Mouse (Mus musculus): ENCODE results near the gene Cnot6.

The Cnot6 gene

DNA sequence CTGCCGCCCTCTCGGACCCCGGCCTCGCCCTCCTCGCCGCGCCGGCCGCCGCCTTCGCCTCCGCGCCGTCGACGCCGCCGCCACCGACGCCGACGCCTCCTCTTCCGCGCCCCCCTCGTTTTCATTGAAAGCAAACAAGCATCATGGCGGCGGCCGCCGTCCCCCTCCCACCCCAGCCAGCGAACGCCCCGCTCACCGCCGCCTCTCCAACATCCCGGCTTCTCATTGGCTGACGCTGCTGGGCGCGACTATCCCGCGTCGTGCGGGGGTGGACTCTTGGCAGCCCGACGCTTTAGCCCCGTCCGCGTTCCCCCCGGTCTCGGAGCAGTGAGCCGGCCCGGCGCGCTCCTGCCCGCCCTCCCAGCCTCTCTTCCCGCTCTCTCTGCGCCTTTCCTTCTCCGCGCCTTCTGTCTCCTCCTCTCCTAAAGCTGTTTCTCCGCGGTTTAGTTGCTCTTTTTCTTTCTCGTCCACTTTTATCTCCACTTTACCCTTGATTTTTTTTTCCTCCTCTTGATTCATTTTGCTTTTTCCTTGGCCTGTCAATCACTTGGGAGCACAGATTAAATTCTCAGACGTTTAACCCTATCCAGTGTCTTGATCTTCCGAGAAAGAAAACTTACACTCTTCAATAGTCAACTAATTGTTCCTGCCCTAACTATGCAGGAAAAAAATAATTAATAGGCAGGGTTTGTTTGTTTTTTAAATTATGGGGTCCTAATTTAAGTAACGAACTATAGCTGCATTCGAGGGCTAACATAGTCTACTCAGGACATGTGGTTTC lies at the start of gene Cnot6:
Gene Cnot6 (minus strand): TSS at position 169 of the 781 bp plus-strand sequence.
- peak; percentile 90 for DNase-seq (ENCODE audit: low spot score)

DNA sequence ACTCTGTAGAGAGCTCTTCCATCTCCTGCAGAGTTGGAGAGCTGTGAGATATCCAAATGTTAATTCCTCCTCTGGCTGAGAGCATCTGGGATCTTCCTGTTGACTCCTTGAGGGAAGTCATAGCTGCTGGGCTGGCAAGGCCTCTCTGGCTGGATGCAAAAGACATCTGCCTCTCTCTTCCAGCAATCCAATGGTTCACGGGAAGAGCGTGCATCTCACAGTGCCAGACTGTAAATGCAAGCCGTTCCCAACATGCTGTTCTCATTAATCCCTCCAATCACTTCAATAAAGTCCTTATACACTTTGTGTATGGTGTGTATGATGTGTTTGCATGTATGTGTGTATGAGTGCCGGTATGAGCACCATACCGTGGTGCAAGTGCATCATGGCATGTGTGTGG lies 48.6 kb upstream of the Cnot6 start:
- DNase-seq (ENCODE audit: low spot score): no peak

DNA sequence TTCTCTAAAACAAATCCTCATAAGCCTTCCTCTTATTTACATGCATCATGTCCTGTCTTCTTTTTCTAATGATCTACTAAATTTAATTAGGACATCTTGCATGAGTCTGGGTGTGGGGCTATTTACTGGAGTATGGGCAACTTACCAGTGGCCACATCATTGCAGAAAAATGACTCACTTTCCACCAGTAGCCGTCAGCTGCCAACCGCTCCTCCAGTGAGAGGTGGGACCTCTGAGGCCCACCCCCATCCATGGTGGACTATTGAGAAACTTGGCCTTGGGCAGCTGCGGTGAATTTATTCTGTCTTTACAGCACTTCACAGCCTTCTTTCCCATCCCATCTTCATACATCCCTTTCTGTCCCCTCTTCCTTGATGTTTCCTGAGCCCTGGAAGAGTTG lies 45.6 kb upstream of the Cnot6 start:
- no peak for DNase-seq (ENCODE audit: low spot score)

DNA sequence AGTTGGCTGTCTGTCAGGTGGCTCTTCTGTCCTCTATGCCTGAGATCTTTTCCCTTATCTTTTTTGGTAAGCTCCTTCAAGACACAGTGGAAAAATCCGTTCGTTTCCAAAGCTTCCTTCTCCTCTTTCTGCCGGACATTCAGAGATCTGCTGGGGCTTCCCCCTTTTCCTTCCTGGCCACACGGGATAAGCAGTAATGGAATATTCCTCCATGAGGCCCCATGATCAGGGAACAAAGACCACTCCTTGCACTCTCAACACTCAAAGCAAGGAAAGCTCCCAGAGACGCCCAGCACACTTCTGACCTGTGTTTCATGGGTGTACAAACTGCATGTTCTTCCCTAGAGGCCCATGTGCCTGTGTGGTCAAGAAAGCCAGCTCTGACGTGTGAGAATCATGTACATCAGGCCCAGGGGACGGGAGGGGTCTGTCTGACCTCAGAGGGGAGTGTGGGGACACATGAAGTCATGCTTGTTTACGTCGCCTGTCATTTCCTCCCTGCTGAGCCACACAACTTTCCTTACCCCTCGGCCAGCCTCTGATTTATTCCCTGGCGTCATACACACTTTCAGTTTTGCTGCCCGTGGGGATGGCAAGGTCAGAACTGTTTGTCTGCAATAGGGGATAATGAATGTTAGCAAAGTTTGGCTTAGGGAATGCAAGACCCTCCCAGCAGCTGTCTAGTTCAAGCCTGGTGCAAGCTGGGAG lies 42.6 kb upstream of the Cnot6 start:
- no peak for DNase-seq (ENCODE audit: low spot score)

DNA sequence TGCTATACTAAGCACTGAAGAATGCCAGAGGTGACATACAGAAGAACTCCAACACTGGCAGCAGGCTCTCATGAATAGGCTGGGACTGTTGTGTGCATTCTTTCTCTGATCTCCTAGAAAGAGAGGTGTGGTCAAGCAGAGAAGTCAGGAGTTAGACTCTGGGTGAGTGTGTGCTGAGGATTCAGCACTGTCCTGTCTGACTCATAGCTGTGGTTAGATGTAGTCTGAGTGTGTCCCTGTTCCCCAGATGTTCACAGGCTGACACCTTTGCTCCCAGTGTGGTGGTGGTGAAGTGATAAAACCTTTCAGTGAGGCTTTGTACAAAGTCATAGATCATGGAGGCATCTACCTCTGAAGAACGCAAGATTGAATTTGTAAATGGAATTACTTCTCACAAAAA lies 34.2 kb upstream of the Cnot6 start:
- DNase-seq (ENCODE audit: low spot score): no peak

DNA sequence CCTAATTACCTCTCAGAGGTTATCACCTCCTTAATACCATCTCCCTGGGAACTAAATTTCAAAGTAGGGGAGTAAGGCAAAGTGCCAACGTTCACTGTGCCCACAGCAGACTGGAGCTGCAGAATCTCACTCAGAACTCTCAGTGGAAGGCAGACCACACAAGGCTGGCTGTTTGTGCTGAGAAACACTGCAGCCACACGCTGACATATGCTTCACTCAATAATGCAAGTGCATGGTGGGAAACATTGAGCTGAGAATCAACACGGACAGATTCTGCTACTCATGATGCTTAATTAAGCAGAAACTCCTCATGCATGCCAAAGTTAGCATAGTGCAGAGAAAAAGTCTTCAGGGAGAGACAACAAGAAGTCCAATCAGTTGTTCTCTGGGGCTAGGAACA lies 33.3 kb upstream of the Cnot6 start:
- DNase-seq (ENCODE audit: low spot score): no peak

DNA sequence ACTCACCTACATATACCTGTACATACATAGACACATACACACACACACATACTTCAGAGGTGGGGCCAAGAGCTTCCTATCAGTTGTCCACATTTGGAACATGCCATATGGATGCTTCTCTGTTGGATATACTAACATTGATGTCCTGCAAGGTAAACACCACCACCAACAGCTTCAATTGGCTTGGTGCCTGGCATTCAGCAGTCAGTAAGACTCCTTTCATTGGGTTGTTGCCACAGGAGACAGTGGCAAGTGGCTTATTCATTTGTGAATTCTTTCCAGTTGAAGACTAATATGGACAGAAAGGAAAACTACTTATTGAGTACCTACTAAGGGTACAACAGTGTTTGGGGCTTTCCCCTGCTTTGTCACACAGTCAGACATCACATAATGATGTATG lies 32.5 kb upstream of the Cnot6 start:
- DNase-seq (ENCODE audit: low spot score): no peak

DNA sequence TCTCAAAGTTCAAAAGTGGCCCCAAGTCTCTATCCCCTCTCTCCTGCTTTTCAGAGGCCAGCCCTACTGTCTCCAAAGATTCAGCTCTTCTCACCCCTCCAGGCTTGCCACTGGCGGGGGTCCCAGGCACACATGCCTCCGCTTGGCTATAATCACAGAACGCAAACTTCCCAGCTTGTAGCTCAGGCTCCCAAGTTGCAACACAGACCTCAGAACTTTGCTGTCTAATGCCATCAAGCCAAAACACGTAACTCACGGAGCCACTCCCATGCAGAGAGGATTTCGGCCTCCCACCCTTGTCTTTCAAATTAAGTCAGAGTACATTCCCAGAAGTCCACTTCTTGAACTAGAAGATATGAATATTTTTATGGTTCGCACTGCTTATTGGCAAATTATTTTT lies 31.1 kb upstream of the Cnot6 start:
- no peak for DNase-seq (ENCODE audit: low spot score)

DNA sequence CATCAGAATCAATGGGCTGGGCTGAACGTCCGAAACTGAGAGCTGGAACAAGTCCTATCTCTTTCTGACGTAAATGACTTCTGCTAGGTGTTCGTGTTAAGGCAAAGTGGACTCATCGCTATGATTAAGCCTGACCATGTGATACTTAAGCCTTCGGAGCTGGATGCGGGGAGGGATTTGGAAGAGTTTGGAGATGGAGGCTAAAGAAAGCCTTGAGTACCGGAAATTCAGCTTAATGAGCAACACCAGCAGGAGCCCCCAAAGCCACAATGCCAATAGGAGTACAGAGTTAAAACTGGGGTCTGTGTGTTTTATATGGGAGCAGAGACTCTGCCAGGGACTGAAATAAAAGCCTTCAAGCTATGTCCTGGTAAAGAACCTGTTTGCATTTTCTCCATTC lies 29.7 kb upstream of the Cnot6 start:
- DNase-seq (ENCODE audit: low spot score): no peak

DNA sequence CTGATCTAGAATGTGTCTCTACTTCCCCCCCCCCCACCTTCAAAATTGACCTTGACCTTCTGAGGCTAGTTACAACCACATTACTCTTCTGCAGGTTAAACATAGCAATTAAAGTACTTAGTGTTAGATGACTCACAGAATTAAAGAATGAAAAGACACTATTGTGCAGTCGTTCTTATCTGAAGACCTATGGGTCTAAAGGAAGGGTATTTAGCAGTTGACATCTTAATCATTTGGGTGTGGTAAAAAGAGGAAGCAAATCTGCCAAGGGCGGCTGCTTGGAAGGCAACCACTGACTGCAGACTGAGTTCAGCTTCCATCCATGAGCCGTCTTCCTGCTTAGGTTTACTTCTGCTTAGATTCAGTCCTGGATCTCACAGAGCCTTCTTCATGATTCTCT lies 27.3 kb upstream of the Cnot6 start:
- no peak for DNase-seq (ENCODE audit: low spot score)

DNA sequence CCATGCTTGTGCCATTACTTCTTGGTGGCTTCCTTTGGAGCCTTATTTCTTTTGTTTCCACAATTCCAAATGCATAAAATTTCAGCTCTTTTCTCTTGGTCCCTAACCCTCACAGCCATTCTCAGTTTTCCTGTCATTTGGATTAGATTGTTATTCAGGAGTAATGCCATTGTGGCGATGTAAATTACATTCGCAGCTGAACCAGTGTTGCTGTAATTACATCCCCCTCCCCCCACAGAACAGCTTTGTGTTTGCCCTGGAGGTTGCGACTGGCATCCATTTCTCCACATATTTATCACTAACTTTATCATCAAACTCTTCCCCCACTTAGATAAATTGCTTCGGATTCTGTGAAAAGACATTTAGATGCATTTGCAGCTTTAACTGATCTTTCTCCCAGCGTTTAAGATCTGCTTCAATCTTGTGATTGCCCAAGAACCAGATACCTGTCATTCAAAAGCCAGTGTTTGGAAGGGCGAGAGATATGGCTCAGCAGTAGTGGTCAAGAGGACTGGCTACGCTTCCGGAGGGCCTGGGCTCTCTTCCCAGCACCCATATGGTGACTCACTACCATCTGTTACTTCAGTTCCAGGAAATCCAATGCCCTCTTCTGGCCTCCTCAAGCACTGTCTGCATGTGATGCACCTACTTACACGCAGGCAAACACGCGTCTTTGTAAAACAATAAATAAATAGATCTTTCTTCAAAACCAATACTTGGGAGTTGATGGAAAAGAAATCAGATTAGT lies 26.3 kb upstream of the Cnot6 start:
- DNase-seq (ENCODE audit: low spot score): no peak

DNA sequence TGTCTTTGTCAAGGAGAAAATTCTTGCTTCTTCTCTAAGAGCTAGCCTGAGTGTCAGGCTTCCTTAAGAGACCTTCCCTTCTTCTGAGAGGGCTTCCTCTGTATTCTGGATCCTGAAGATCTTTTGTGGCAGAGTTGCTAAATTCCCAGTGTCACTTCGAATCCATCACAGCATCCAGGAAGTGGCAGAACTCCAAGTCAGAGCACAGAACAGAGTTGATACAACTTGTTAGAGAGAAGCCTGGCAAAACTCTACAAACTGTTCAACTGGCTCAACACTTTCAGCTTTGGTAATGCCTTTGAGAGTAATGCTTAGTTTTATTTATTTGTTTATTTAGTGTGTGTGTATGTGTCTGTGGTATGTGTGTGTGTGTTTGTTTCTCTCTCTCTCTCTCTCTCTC lies 25.1 kb upstream of the Cnot6 start:
- DNase-seq (ENCODE audit: low spot score): no peak

DNA sequence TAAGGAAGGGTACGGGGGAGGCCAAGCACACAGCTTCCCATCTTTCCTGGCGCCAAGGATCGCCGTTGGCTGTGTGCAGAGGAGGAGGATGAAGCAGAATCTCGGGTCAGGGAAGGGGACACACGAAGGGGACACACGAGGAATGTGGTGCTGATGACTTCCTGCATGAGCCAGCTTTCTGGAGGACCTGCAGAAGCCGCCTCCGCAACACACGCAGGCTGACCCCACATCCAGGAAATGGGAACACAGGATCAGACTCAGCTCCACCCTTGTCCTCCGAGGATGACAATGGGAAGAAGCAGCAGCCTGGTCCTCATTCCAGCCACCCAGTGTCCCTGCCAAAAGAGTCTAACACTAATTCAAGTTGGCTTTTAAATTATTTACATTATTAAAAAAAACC lies 22.2 kb upstream of the Cnot6 start:
- no peak for DNase-seq (ENCODE audit: low spot score)

DNA sequence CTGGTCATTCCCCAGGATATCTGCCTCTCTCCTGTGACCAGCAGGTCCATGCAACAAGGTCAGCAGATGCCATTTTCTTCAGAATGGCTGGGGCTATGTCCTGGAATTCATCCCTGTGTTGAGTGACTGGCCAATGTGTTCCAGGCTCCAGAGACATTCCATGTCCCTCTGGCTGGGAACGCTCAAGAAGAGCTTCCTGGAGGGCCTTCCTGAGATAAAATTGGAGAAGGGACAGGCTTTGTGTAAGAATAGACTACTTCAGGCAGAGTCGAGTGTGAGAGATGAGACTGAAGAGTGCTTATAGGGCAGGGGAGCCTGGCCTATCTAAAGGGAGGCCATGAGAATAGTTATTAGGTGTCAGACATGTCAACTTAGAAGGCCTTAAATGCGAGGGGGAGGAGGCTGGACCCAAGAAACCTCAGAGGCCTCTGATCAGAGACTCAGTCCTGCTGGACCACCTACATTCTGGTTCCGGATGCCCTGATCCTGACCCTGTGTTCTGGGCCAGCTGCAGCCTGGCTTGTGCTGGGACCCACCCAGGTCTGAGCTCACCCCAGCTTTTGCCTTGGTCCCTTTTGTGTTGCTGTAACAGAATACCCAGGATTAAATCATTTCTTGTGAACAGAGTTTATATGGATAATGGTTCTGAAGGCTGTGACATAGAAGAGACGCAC lies 17.9 kb upstream of the Cnot6 start:
- no peak for DNase-seq (ENCODE audit: low spot score)

DNA sequence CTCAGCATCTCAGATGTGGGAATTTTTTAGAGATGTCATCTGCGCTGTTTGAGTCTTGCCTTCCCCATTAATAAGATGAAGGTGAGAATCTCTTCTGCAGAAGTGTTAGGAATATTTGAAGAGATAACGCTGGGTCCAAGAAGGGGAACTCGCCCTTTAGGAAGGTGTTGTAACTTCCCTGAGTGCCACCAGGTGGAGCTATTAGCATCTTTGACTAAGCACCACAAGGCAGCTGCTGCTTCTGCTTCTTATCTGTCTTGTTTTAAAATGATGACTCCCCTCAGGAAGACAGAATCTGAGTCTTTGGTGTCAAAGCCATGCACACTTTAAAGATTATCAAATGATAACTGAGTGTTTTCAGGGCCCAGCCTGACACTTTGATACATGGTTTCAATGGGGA lies 15.4 kb upstream of the Cnot6 start:
- no peak for DNase-seq (ENCODE audit: low spot score)

DNA sequence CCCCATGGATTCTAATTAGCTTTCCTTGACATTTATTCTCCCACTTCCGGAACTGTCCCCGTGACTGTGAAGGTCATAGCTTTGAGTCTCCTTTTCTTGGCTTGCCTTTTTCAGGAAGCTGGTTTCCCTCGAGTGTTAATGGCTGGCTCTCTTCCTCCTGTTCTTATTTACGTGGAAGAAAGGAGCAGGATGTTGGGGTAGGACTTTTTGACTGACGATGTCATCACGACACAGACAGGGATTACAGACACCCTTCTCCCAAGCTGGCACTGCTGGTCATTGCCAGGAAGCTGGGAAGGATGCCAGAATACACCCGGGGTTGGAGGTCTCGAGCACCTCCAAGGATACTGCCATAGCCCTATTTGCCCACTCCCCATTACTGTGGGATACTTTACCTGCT lies 14.3 kb upstream of the Cnot6 start:
- DNase-seq (ENCODE audit: low spot score): no peak

DNA sequence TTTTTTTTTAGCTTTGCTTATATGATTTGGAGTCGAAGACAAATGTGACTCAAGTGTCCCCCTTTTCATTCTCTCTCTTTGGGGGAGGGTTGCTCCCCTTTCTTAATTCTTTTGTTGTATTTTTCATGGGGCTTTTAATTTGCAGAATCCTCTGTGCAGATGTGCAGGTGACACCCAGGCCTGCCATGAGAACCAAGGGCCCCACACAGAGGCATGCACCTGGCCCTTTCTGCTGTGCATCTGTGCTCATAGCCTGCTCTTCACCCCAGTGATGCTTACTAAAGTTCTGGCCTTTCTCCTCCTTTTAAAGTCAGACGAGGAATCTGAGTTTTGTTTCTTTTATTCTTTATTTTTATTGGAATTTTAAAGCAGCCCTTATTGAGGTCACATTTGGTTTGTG lies 12.2 kb upstream of the Cnot6 start:
- DNase-seq (ENCODE audit: low spot score): no peak

DNA sequence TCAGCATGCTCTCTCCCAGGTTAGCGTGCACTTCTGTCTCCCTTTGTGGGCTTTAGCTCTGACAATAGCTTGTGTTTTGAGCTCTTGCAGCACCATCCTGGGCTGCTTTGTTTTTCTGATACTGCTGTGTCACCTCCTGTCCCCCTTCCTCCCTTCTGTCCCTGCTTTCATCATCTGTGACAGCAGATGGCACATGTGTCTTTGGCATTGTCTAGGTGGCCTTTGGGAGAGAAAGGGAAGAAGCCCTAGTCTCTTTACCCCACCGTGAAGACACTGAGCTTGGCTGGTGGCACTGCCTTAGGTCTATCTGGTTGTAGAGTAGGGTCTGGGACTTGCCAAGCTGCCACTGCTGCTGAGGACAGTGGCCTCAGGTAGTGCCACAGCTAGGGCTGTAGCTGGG lies 10.8 kb upstream of the Cnot6 start:
- DNase-seq (ENCODE audit: low spot score): no peak

DNA sequence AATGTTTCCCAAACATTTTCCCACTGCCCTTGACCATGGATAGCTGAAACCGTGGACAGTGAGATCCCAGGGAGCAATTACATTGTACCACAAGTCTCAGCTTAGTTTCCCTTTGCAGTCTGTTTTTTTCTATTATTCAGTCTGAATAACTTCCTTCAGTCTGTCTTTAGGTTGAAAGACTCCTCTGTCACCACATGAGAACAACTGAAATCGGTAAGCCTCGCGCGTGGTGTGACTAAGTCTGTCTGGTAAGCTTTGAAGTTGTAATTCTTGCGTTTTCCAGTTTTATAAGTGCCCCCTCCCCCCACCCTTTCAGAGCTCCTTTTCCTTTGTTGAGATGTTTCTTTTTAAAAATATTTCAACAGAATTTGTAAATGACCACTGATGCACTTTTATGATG lies 10.2 kb upstream of the Cnot6 start:
- no peak for DNase-seq (ENCODE audit: low spot score)

DNA sequence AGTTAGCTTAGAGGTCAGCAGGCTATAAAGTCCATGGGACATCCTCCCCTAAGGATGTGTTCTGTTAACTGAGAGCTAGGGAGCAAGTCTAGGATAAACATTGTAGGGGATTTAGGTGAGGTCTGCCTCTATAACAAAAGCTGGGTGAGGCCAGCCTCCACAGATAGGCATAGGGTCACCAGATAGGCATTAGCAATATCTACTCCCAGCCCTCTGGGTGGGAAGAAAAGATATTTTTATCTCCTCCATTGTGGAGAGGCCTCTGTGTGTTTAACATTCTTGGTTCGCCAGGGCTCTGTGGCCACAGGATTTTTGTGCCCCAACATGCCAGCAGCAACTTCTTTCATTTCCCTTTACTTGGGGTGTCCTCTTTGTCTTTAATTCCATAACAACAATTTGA lies 8.8 kb upstream of the Cnot6 start:
- DNase-seq (ENCODE audit: low spot score): no peak

DNA sequence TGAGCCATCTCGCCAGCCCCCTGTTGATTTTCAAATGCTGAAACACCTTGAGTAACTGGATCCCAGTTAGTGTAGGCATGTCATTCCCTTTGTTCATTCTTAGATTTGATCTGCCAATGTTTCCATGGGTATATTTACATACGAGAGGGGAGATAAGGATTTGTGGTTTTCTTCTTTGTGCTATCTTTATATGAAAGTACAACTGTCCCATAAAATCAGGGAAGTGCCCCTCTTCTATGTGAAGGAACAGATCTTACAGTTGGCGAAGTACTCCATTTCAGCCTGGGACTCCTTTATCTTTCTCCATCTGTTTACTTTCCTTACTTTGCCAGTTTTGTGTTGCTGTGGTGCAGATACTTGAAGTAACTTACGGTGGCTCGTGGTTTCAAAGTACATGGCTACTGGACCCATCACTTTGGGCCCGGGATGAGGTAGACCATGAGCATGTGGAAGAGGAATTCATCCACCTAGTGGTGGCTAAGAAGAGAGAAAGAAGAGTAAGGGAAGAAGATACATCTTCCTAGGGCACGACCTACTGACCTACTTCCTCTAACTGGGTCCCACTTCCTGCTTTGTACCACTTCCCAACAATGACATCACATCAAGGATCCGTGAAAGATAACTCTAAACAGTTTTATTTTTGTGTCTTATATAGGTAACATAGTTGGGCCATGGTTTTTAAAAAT lies 7.1 kb upstream of the Cnot6 start:
- DNase-seq (ENCODE audit: low spot score): no peak
